Mouse (Mus musculus) E14TG2a.4 (cell line): ENCODE results near the gene Nf2.

Experiments used
- CTCF ChIP-seq: conservative IDR thresholded peaks from 2 replicates; pipeline ENCODE4 v1.5.1; 2014; ENCODE audit warnings: low read length
- NANOG ChIP-seq: IDR thresholded peaks from 2 replicates; pipeline ENCODE4 v1.6.1; 2014; ENCODE audit warnings: borderline replicate concordance, low read length, mixed read lengths

- TF ChIP-seq CTCF (no peak), NANOG (no peak)
Observed at GRCm38 (mm10) chr11:4874551-4874950, 25.2 kb upstream of the Nf2 start.
